Mouse (Mus musculus): ENCODE results near the gene Fam151a. TPM values are rescaled to one million over a fixed set of nuclear protein-coding genes. Genes with fewer than 3 reads are reported as not detected.

Fam151a gene
- polyA plus RNA-seq (2017; shearing (Covaris generic)) = not detected

GRCm38 (mm10) chr4:106733636-106734035 is at the start of gene Fam151a:
Gene Fam151a (plus strand): TSS chr4:106733889.

GRCm38 (mm10) chr4:106730814-106731213 is 2.9 kb upstream of the Fam151a start, which contains the start of gene Mroh7:
Gene Mroh7 (minus strand): TSS chr4:106730925.

Other genes with a start within 250 kb of the Fam151a start
- not detected for gene Bsnd, start 241.6 kb upstream of the Fam151a start, polyA plus RNA-seq (2017; shearing (Covaris generic))
- gene Dhcr24, start 172.9 kb upstream of the Fam151a start, polyA plus RNA-seq (2017; shearing (Covaris generic)) = 2.4 TPM
- gene Lexm, start 116.6 kb upstream of the Fam151a start, polyA plus RNA-seq (2017; shearing (Covaris generic)) = not detected
- gene Ttc22, start 111.5 kb upstream of the Fam151a start, polyA plus RNA-seq (2017; shearing (Covaris generic)) = not detected
- 4.5 TPM for gene Pars2, start 82.8 kb upstream of the Fam151a start, polyA plus RNA-seq (2017; shearing (Covaris generic))
- 36.9 TPM for gene Ttc4, start 54.9 kb upstream of the Fam151a start, polyA plus RNA-seq (2017; shearing (Covaris generic))
- gene Mroh7, start 3.0 kb upstream of the Fam151a start, polyA plus RNA-seq (2017; shearing (Covaris generic)) = not detected
- 8.8 TPM for gene Acot11, start 71.1 kb downstream of the Fam151a start, polyA plus RNA-seq (2017; shearing (Covaris generic))
- gene Ssbp3, start 176.8 kb downstream of the Fam151a start, polyA plus RNA-seq (2017; shearing (Covaris generic)) = 54.1 TPM

Measured in effector memory CD4-positive, alpha-beta T cell, adult 5 months (primary cell).